ENCODE assay signal across 11 mouse cellular contexts in genomic region chr8:94953624-94954367, GRCm38 (mm10). TPM values are rescaled to one million over a fixed set of nuclear protein-coding genes. Genes with fewer than 3 reads are reported as not detected.
DNase-seq lines count a peak whose midpoint lies in the region; ATAC-seq and TF ChIP-seq lines count a peak whose summit lies in the region.
"Had no signal": no experiment of that assay in that cellular context is flagged by ENCODE, and none has a peak within 500 bp of the region (broad histone marks: within the 10 kb centered on the region; RNA-seq: fewer than 3 reads in every experiment).

No protein-coding gene starts in this region.

- ATAC-seq in limb, embryonic 13.5 days (ENCODE audit: low FRiP score, low read depth) = no peak

- peaks cover 5% of the 10 kb centered on the region; the same call in 1 of the 2 replicates for H3K4me1 ChIP-seq in limb, embryonic 13.5 days
- no peaks in the 10 kb centered on the region for H3K4me1 ChIP-seq in limb, embryonic 10.5 days

- H3ac ChIP-seq in myocyte (ENCODE audit: control insufficient read depth, insufficient read length) = no peak overlapping the region

- no peaks in the 10 kb centered on the region for H3K27me3 ChIP-seq in limb, embryonic 13.5 days
- no peaks in the 10 kb centered on the region for H3K27me3 ChIP-seq in limb, embryonic 10.5 days (ENCODE audit: low read depth, poor library complexity, severe bottlenecking)
- no peaks in the 10 kb centered on the region for H3K27me3 ChIP-seq in myocyte (ENCODE audit: control insufficient read depth, insufficient read depth, insufficient read length)

- no peak overlapping the region for H3K4me3 ChIP-seq in limb, embryonic 13.5 days
- no peak overlapping the region for H3K4me3 ChIP-seq in limb, embryonic 10.5 days
- H3K4me3 ChIP-seq in myocyte = no peak overlapping the region

- no peak overlapping the region for H3K4me2 ChIP-seq in limb, embryonic 13.5 days (replicated peaks)
- peak overlapping the region; percentile 66 for H3K4me2 ChIP-seq in myocyte (ENCODE audit: low read depth)
- H3K4me2 ChIP-seq: hindbrain, embryonic 14.5 days had no signal

- TF ChIP-seq POLR2A in myocyte (IDR thresholded peaks at IDR 0.05; ENCODE audit: insufficient read length, low read depth) = no peak

- H3K9me3 ChIP-seq in limb, embryonic 13.5 days = no peaks in the 10 kb centered on the region
- H3K9me3 ChIP-seq in limb, embryonic 10.5 days (replicated peaks) = no peaks in the 10 kb centered on the region

- no peak overlapping the region for H3K27ac ChIP-seq in limb, embryonic 13.5 days
- no peak overlapping the region for H3K27ac ChIP-seq in limb, embryonic 10.5 days
- H3K27ac ChIP-seq: hindbrain, embryonic 14.5 days had no signal

- no peaks in the 10 kb centered on the region for H3K79me2 ChIP-seq in myocyte (ENCODE audit: control insufficient read depth, insufficient read depth)

- 69% methylated on average over 7 of the region's 7 CpGs for WGBS in limb, embryonic 13.5 days
- WGBS in limb, embryonic 10.5 days = 77% methylated on average over 7 of the region's 7 CpGs

- H3K9ac ChIP-seq in limb, embryonic 13.5 days = peak overlapping the region; percentile 25; the same call in 1 of the 2 replicates
- H3K9ac ChIP-seq: hindbrain, embryonic 14.5 days had no signal

- no peaks in the 10 kb centered on the region for H3K36me3 ChIP-seq in limb, embryonic 13.5 days
- no peaks in the 10 kb centered on the region for H3K36me3 ChIP-seq in limb, embryonic 10.5 days
- no peaks in the 10 kb centered on the region for H3K36me3 ChIP-seq in myocyte (ENCODE audit: control insufficient read depth, insufficient read depth)

- no peak for DNase-seq in limb, embryonic 10.5 days (ENCODE audit: low spot score)
- DNase-seq in CD4-positive, CD25-positive, alpha-beta regulatory T cell, adult 2 months (ENCODE audit: low read depth, low spot score) = peak; percentile 42
- DNase-seq in induced T-regulatory cell, adult 2 months (ENCODE audit: low read depth) = peak; percentile 37
- DNase-seq in adipocyte (ENCODE audit: low spot score) = no peak
- no peak for DNase-seq in gastrocnemius, adult 8-10 months (ENCODE audit: low spot score in 2 of 2)
- DNase-seq in ovary, postnatal 36 days (ENCODE audit: low spot score) = no peak
- DNase-seq: cerebellum, adult 11-12 months; heart, adult 18-20 months had no signal

TF ChIP-seq in myocyte, 11 proteins besides CTCF, POLR2A, EP300 and RAD21:
- TF ChIP-seq REST (IDR thresholded peaks at IDR 0.05; ENCODE audit: insufficient read depth, insufficient read length) (no peak), CEBPB (IDR thresholded peaks at IDR 0.05; ENCODE audit: insufficient read depth, poor library complexity, severe bottlenecking) (no peak), MYOD1 (IDR thresholded peaks at IDR 0.05; ENCODE audit: control insufficient read depth in 1 of 3, insufficient read length in 2 of 3, low read depth in 2 of 3) (no peak), SRF (IDR thresholded peaks at IDR 0.05; ENCODE audit: control insufficient read depth, insufficient read length, low read depth) (no peak), USF1 (IDR thresholded peaks at IDR 0.05; ENCODE audit: low read depth) (no peak), E2F4 (IDR thresholded peaks at IDR 0.05; ENCODE audit: insufficient read depth) (no peak)

RNA-seq across cellular contexts. Expression of gene Adgrg1, which starts 20.8 kb away (rescaled TPM):
- polyA plus RNA-seq in limb, embryonic 13.5 days (2015; fragmentation: Nextera tagmentation; extraction: Ambion mirVana) = 7.9 and 8.7 TPM in 2 replicates
- polyA plus RNA-seq in limb, embryonic 10.5 days (2016; fragmentation: Nextera tagmentation; extraction: Ambion mirVana) = 7.0 and 11.6 TPM in 2 replicates
- 12.4 TPM for polyA plus RNA-seq in myocyte (2012; fragmentation: generic; extraction: Trizol)
- 10 to 100 TPM; 11.1 to 18.9 (median 12.8) TPM for total RNA-seq in gastrocnemius, adult 8-10 months (2022)

RNA-seq across cellular contexts. Expression of gene Adgrg5, which starts 30.3 kb away (rescaled TPM):
- polyA plus RNA-seq in limb, embryonic 13.5 days (2015; fragmentation: Nextera tagmentation; extraction: Ambion mirVana) = 0.10 and 0.13 TPM in 2 replicates
- 0.18 and 0.74 TPM in 2 replicates for polyA plus RNA-seq in limb, embryonic 10.5 days (2016; fragmentation: Nextera tagmentation; extraction: Ambion mirVana)
- not detected for polyA plus RNA-seq in myocyte (2012; fragmentation: generic; extraction: Trizol)
- total RNA-seq in gastrocnemius, adult 8-10 months (2022) = under 1 TPM in 1 of 4 experiments, not detected in 3; 0.09 TPM

RNA-seq across cellular contexts. Expression of gene Ccdc102a, which starts 35.9 kb away (rescaled TPM):
- polyA plus RNA-seq in limb, embryonic 13.5 days (2015; fragmentation: Nextera tagmentation; extraction: Ambion mirVana) = 46.3 and 46.6 TPM in 2 replicates
- polyA plus RNA-seq in limb, embryonic 10.5 days (2016; fragmentation: Nextera tagmentation; extraction: Ambion mirVana) = 27.0 and 32.3 TPM in 2 replicates
- 16.3 TPM for polyA plus RNA-seq in myocyte (2012; fragmentation: generic; extraction: Trizol)
- total RNA-seq in gastrocnemius, adult 8-10 months (2022) = 1 to 10 TPM; 2.5 to 3.5 (median 3.1) TPM

Comparison
In these comparisons a context has a peak if more than half of its experiments do, and no peak if none do; other contexts are left out.
1. DNase-seq: peak in CD4-positive, CD25-positive, alpha-beta regulatory T cell, adult 2 months (single experiment) and induced T-regulatory cell, adult 2 months (single experiment); none in limb, embryonic 10.5 days (single experiment), adipocyte (single experiment), gastrocnemius, adult 8-10 months (0 of 2) and ovary, postnatal 36 days (single experiment).